Mouse (Mus musculus) cerebellum, postnatal 14 days (tissue): ENCODE measurements around the gene Gm20708.

Experiments used
- DNase-seq, 2 experiments: peaks; one replicate each; pipeline ENCODE4 v3.0.0; 2021; ENCODE audit warnings: mixed read lengths in 2 of 2

Gm20708 gene

DNA sequence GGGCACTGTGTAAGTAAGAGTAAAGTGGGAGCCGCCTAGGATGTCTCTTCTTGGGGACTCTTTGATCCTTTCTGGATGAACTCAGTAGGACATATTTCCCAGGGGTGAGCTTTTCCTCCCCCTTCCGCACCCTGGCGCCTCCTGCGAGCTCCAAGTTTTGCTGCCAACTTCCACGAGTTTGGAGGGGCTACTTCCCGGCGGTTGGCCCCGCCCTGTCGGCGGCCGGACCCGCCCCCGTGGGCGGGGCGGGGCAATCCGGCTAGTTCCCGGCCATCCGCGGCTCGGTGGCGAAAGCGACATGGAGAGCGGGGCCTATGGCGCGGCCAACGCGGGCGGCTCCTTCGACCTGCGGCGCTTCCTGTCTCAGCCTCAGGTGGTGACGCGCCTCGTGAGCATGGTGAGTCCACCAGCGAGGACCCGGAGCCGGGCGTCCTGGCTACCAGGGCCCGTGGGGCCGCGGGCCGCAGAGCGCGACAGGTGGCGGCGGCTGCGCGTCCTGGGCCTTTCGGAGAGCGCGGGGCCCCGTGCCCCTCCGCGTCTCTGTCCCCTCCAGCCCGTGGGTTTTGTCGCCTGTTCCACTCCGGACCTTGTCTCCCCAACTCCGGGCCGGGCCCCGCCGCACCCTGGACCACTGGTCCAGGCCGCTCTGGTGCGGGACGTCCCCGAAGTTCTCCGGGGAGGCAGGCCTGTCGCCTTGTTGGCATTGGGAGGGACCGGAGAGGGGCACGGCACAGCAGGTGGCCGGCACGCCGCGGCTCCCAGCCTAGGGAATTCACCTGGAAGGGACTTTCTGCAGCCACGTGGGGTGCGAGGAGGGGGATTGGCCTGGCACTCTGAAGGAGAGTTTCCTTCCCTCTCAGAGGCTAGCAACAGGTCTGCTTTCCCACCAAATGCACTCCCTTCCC is at the start of gene Gm20708, which contains the start of gene Syngr2:
Gene Gm20708 (plus strand): TSS at position 262 of the 905 bp plus-strand sequence.
Gene Syngr2 (plus strand): TSS at position 262 of the 905 bp plus-strand sequence.
- no peak for DNase-seq

GRCm38 (mm10) chr11:117760374-117761119 is 48.9 kb upstream of the Gm20708 start:
- DNase-seq: peak; percentile 54 to 59

GRCm38 (mm10) chr11:117761801-117762200 is 47.7 kb upstream of the Gm20708 start:
- DNase-seq: no peak

- no peak for DNase-seq
Measured at GRCm38 (mm10) chr11:117762246-117762645, 47.2 kb upstream of the Gm20708 start.

DNA sequence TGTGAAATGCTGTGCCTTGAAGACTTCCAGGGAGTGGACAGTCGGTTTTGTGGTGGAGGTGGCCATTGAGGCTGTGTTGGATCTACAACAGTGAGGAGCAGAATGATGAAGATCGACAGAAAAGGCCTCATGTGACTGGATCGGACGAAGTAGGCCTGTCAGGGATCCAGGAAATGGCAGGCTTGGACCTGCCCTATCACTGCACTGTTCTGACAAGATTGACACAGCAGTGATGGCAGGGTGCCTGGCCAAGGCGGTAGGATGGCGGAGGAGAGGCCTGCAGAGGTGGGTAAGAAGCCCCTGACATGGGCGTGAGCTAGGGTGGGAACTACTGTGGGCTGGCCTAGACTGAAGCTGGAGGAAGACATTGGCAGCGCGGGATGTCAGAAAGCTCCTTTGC is 45.1 kb upstream of the Gm20708 start:
- no peak for DNase-seq

- no peak for DNase-seq
Measured at GRCm38 (mm10) chr11:117765361-117765760, 44.1 kb upstream of the Gm20708 start.

DNA sequence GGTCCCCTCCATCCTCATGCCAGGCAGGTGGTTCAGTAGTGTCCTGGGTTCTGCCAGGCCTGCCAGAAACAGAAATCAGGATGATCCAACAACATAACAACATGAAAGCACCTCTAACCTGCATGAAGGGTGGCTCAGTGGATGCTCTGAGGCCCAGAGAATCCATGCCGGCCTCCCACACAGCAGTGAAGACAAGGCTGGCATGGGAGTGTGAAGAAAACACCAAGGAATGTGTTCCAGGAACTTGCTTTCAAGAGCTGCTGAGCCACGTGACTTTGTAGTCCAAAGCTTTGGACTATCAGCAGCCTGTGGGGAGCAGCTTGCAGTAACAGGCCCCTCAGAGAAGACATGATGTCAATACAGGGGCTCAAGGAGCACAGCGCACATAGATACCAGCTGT is 43.2 kb upstream of the Gm20708 start:
- no peak for DNase-seq

DNA sequence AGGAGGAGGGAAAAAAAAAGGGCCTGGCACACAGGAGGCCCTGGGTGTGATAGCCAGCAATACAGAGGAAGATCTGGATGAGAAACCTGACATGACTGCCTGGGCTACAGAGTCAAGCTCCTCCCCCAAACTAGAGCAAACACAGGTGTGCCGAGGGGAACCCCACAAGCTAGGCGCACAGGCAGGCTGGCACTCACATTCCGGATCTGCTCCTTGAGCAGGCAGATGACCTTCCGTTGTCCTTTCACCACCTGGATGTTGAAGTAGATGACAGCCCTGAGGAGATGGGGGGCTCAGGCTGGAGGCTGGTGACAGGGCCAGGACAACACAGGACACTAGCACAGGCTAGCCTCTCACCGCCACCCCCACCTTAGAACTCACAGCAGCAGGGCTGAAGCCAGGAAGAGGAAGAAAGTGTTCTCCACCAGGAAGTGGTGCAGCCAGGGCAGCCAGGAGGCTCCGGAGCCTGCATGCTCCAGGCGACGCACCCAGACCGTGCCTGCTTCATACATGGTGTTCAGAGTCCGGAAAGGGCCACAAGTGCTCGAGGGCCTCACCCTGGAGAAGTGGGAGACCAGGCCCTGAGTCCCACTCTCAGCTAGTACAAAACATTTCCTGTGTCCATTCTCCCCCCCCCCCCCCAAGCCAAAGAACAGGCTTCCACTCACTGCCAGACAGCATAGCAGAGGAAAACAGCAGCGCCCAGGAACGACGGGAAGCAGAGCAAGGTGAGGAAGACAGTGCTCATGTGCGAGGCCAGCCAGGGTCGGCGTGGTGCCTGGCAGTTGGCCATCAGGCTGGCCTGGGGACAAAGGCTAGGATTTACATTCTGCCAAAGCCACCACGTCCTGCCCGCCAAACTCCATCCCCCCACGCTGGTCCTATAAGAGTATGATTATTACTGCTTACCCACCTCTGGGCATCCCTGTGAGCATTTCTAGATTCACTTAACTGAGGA is 40.5 kb upstream of the Gm20708 start:
- peak; percentile 77 to 79 for DNase-seq

DNA sequence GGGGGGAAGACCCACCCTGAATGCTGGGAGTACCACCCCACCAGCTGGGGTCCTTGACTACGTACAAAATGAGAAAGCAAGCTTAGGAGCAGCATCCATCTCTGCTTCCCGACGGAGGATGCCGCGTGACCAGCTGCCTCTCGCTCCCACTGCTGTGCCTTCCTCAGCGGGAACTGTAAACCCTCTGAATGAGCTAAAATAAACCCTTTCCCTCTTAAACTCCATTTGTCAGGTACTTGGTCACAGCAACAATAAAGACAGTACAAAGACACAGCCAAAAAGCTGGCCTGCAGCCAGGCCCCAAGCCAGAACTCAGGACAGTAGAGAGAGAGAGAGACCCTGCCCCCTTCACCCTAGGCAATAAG is 39.8 kb upstream of the Gm20708 start:
- peak in 1 of 2 experiments; percentile 46 for DNase-seq

DNA sequence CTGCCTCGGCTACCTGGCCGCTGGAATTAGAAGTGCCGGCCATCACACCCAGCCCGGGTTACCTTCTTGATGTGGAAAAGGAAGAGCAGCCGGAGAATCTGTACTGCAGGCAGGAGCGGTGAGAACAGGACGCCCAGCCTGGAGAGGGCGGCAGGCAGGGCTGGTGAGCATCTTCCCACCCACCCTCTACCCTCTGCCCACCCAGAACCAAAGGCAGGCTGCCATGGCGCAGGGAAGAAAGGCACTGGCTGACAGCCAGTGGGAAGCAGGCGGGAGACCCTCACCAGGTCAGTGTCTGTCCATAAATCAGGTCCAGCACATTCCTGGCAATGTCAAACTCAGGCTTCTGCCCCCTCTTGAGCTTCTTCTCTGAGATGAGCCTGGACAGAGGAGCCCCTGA is 39.1 kb upstream of the Gm20708 start:
- DNase-seq: peak in 1 of 2 experiments; percentile 34

GRCm38 (mm10) chr11:117772352-117772751 is 37.1 kb upstream of the Gm20708 start:
- DNase-seq: no peak

- DNase-seq: peak; percentile 47 to 60
Measured at GRCm38 (mm10) chr11:117774925-117775324, 34.5 kb upstream of the Gm20708 start.

GRCm38 (mm10) chr11:117775540-117775939 is 33.9 kb upstream of the Gm20708 start:
- peak; percentile 43 to 54 for DNase-seq

GRCm38 (mm10) chr11:117776085-117776792 is 33.2 kb upstream of the Gm20708 start:
- no peak for DNase-seq

- DNase-seq: no peak
Measured at GRCm38 (mm10) chr11:117777111-117777510, 32.4 kb upstream of the Gm20708 start.

DNA sequence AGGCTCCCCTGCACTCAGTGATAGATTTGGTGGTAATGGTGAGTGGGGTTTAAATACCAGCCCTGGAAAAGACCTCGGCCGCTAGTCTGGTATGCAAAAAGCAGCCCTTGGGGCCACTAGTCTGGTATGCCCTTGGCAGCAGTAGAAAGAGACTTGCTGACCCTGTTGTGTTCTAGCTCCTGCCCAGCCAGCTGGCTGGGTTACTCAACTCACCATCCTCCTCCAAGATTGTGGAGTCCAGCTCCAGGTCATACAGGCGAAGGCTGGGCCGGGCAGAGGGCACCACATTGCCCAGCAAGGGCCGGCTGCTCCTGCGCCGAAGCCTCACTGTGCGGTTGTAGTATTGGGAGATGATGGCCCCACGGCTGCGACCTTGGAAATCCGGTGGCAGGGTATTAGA is 31.4 kb upstream of the Gm20708 start:
- DNase-seq: no peak

DNA sequence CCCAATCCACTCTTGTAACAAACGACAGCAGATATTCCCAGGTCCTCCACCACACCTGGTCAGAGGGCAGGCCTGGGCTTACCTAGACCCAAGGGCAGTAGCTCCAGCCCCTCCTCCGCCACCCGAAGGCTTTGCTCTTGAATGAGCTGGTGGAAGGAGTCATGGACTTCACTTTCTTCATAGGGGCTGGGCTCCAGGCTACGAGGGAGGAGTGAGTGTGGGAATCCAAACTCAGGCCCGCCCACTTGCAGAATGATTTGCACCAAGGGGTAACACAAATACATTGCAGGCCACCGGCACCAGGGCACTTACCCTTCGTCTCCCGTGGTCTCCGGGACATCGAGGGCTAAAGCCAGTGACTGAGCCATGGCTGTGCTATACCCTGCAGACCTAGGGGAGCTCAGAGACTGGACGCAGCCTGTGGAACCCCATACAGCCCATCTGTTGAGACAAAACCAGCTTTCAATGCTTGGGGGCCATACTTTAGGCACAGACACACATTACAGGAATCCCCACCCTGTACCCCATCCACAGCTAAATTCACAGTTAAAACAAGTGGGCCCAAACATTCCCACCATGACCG is 30.5 kb upstream of the Gm20708 start:
- no peak for DNase-seq

DNA sequence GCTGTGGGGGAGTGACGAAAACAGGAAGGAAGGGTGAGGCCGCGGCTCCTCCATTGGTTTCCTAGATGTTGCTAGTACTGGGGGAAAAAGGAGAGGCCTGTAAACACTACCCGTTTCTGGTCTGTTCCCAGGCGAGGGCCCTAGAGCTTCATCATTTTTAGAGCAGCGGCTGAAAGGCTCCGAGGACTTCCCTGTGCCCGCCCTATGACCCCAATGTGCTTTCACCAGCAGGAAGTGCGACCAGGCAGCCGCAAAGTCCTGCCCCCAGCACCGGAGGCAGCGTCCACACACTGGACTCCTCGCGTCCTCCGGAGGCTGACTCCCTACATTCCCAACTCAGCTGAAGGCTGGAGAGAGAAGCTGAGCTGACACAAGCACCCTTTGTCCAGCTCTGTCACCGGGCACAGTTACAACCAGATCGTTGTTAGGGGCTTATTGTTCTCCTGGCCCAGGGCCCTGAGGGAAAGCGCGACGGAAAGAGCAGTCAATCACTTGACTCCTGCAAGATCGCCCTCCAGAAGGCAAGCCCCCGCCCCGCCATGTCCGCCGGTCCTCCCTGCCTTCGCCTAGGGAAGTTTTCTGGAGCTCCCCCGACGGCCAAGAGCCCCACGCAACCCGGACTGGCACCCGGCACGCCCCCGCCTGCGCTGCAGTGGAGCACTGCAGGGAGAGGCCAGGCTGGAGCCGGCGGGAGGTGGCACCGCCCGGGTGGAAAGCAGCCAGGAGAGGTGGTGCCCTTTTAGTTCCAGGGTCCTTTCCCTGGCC is 29.9 kb upstream of the Gm20708 start:
- DNase-seq: no peak

DNA sequence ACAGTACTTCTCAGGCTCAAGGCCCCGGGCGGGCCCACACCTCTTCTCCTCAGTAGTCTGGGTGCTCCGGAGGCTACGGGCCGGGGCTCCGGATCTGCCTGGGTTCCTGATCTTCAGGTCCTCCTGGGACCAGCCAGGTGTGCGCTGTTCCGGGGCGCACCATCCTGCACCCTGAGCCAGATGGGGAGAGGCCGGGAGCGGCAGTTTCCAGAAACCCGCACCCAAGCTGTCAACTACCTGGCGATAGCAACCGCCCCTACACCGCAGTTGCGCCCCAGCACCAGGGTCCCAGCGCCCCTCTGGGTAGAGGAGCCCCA is 29.3 kb upstream of the Gm20708 start:
- no peak for DNase-seq

- peak in 1 of 2 experiments; percentile 78 for DNase-seq
Measured at GRCm38 (mm10) chr11:117780582-117781111, 28.8 kb upstream of the Gm20708 start.
